Mouse (Mus musculus) stomach, postnatal 0 days (tissue): ENCODE results near the gene Dok3. TPM values are rescaled to one million over a fixed set of nuclear protein-coding genes. Genes with fewer than 3 reads are reported as not detected.
A peak's percentile ranks its signal among the peaks of the same experiment; 100 is the strongest.

Source experiments
- ATAC-seq: fragments of 200-750 bp; cut with Nextera tagmentation; 2 replicates; pipeline ENCODE4 v1.8.0; 2017; ENCODE audit not compliant: low FRiP score, low TSS enrichment
- DNase-seq: peaks from one replicate; pipeline ENCODE4 v3.0.0-alpha.2; 2016; ENCODE audit warnings: low spot score
- H3K27ac ChIP-seq: fragments of 300-500 bp; sonication (generic); replicated peaks from 2 replicates; pipeline ENCODE4 v1.5.1; 2014; ENCODE audit warnings: mild to moderate bottlenecking, control low read depth
- H3K27me3 ChIP-seq: fragments of 300-500 bp; sonication (generic); 2 replicates; pipeline ENCODE4 v1.6.1; 2014; ENCODE audit warnings: low read length; ENCODE audit not compliant: control insufficient read depth, insufficient read depth
- H3K36me3 ChIP-seq: fragments of 300-500 bp; sonication (generic); 2 replicates; pipeline ENCODE4 v1.6.1; 2014; ENCODE audit warnings: low read length, mixed read lengths; ENCODE audit not compliant: control insufficient read depth, insufficient read depth
- H3K4me1 ChIP-seq: fragments of 300-500 bp; sonication (generic); replicated peaks from 2 replicates; pipeline ENCODE4 v1.6.1; 2014; ENCODE audit warnings: antibody characterized with exemption; ENCODE audit not compliant: control insufficient read depth, insufficient read depth
- H3K4me2 ChIP-seq: fragments of 300-500 bp; sonication (generic); replicated peaks from 2 replicates; pipeline ENCODE4 v1.6.1; 2014; ENCODE audit warnings: low read depth, mild to moderate bottlenecking, control low read depth, moderate library complexity
- H3K4me3 ChIP-seq: fragments of 300-500 bp; sonication (generic); 2 replicates; pipeline ENCODE4 v1.5.1; 2014; ENCODE audit warnings: low read depth, low read length, control low read depth
- H3K9ac ChIP-seq: fragments of 300-500 bp; sonication (generic); 2 replicates; pipeline ENCODE4 v1.6.1; 2014; ENCODE audit warnings: mild to moderate bottlenecking, low read length, control low read depth, mixed read lengths
- H3K9me3 ChIP-seq: fragments of 300-500 bp; sonication (generic); 2 replicates; pipeline ENCODE4 v1.6.1; 2016; ENCODE audit warnings: low read length; ENCODE audit not compliant: control insufficient read depth
- CTCF ChIP-seq: IDR thresholded peaks from 2 replicates; pipeline ENCODE4 v1.5.1; 2016; ENCODE audit warnings: antibody characterized with exemption, low read depth, mild to moderate bottlenecking, moderate library complexity
- EP300 ChIP-seq: optimal IDR thresholded peaks from 2 replicates; pipeline ENCODE3; 2016; ENCODE audit warnings: antibody characterized with exemption
- WGBS: fragments of 180-500 bp; shearing (Covaris S2); extraction: QIAGEN DNeasy Blood & Tissue Kit; methylation state at CpG from one replicate; pipeline ENCODE4 v1.1.7; 2014; 5-methylcytosine and 5-hydroxymethylcytosine counted together
- polyA plus RNA-seq: library from polyadenylated mRNA; unstranded; fragments of >200 nt; fragmentation: Nextera tagmentation; extraction: Ambion mirVana; gene quantifications from 2 replicates; pipeline ENCODE4 v1.2.1, GENCODE M21; 2015

Gene Dok3
- polyA plus RNA-seq, 1 experiment from 2014 or later: 1.3 TPM

DNA sequence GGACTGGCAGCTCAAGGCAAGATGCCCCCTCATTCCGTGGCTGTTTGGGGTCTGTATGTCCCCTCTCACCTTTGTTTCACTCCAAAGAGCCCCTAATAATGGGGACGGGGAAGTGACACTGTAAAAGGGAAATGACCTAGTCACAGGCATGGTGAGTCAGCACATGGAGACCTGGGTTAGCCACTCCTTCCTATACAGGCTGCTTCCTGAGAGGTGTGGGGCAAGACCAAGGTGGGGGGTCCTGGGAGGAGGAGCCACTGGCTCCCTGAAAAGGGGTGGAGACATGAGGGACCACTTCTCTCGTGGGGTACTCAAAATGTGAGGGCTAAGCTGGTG lies 18.8 kb downstream of the Dok3 start:
- Histone ChIP-seq H3K4me3 (peak overlapping the region; percentile 2; the same call in 1 of the 2 replicates), H3K27ac (peak overlapping the region; percentile 92), H3K4me2 (peak overlapping the region; percentile 68), H3K4me1 (peaks cover 14% of the 10 kb centered on the region), H3K36me3 (peaks cover 30% of the 10 kb centered on the region), H3K9ac (peak overlapping the region; percentile 18), H3K27me3 (no peaks in the 10 kb centered on the region), H3K9me3 (no peaks in the 10 kb centered on the region)
- DNase-seq (no peak), ATAC-seq (peak; percentile 51)
- 29% methylated on average over 3 of the region's 3 CpGs for WGBS
- TF ChIP-seq EP300: no peak
- TF ChIP-seq CTCF: no peak

GRCm38 (mm10) chr13:55508531-55508930 lies 20.6 kb downstream of the Dok3 start:
- WGBS: 86% methylated on average over 10 of the region's 10 CpGs

GRCm38 (mm10) chr13:55507877-55508276 lies 21.2 kb downstream of the Dok3 start:
- Histone ChIP-seq H3K36me3 (peaks cover 43% of the 10 kb centered on the region), H3K4me3 (no peak overlapping the region), H3K27me3 (no peaks in the 10 kb centered on the region), H3K9me3 (no peaks in the 10 kb centered on the region), H3K4me1 (peaks cover 14% of the 10 kb centered on the region), H3K27ac (no peak overlapping the region), H3K9ac (no peak overlapping the region), H3K4me2 (no peak overlapping the region)
- ATAC-seq (no peak), DNase-seq (no peak)
- TF ChIP-seq EP300: no peak
- TF ChIP-seq CTCF: peak; percentile 41; the same call in 1 of the 2 replicates
- WGBS: 61% methylated on average over 9 of the region's 11 CpGs

More at GRCm38 (mm10) chr13:55508531-55508930, 20.6 kb downstream of the Dok3 start:
- H3K9ac ChIP-seq: no peak overlapping the region
- no peaks in the 10 kb centered on the region for H3K27me3 ChIP-seq
- no peak overlapping the region for H3K4me3 ChIP-seq
- H3K36me3 ChIP-seq: peaks cover 38% of the 10 kb centered on the region
- DNase-seq (no peak), ATAC-seq (no peak)
- TF ChIP-seq EP300 (no peak), CTCF (no peak)
- H3K4me1 ChIP-seq: peaks cover 14% of the 10 kb centered on the region
- H3K4me2 ChIP-seq: no peak overlapping the region
- H3K9me3 ChIP-seq: no peaks in the 10 kb centered on the region
- H3K27ac ChIP-seq: 0 out of 2 replicates have a peak overlapping the region, but pooled peaks have one; percentile 13

GRCm38 (mm10) chr13:55506697-55507096 lies 22.4 kb downstream of the Dok3 start:
- H3K27me3 ChIP-seq: no peaks in the 10 kb centered on the region
- H3K4me2 ChIP-seq: no peak overlapping the region
- DNase-seq: no peak
- no peak overlapping the region for H3K4me3 ChIP-seq
- no peaks in the 10 kb centered on the region for H3K9me3 ChIP-seq
- no peak overlapping the region for H3K27ac ChIP-seq
- H3K36me3 ChIP-seq: peaks cover 43% of the 10 kb centered on the region
- 79% methylated on average over 10 of the region's 10 CpGs for WGBS
- no peak for TF ChIP-seq EP300
- no peak for TF ChIP-seq CTCF
- H3K4me1 ChIP-seq: peaks cover 11% of the 10 kb centered on the region
- H3K9ac ChIP-seq: no peak overlapping the region
- ATAC-seq: no peak

GRCm38 (mm10) chr13:55505810-55506209 lies 23.3 kb downstream of the Dok3 start:
- peaks cover 43% of the 10 kb centered on the region for H3K36me3 ChIP-seq

GRCm38 (mm10) chr13:55504390-55504789 lies 24.7 kb downstream of the Dok3 start:
- Histone ChIP-seq H3K36me3 (peaks cover 47% of the 10 kb centered on the region), H3K4me3 (no peak overlapping the region), H3K4me2 (no peak overlapping the region), H3K27ac (no peak overlapping the region), H3K27me3 (no peaks in the 10 kb centered on the region), H3K4me1 (no peaks in the 10 kb centered on the region), H3K9ac (no peak overlapping the region), H3K9me3 (no peaks in the 10 kb centered on the region)
- TF ChIP-seq CTCF (no peak), EP300 (no peak)
- no peak for DNase-seq
- 77% methylated on average over 5 of the region's 5 CpGs for WGBS
- ATAC-seq: no peak

More at GRCm38 (mm10) chr13:55505810-55506209, 23.3 kb downstream of the Dok3 start:
- no peaks in the 10 kb centered on the region for H3K27me3 ChIP-seq
- H3K4me3 ChIP-seq: no peak overlapping the region
- H3K4me2 ChIP-seq: no peak overlapping the region
- ATAC-seq (no peak), DNase-seq (no peak)
- TF ChIP-seq CTCF: no peak
- no peak for TF ChIP-seq EP300
- H3K9me3 ChIP-seq: no peaks in the 10 kb centered on the region
- no peak overlapping the region for H3K9ac ChIP-seq
- H3K4me1 ChIP-seq: peaks cover 5% of the 10 kb centered on the region; the same call in 1 of the 2 replicates
- WGBS: 84% methylated on average over 9 of the region's 9 CpGs
- H3K27ac ChIP-seq: no peak overlapping the region
